Mouse (Mus musculus): Measurements from ENCODE around the gene Vps45. TPM values are rescaled to one million over a fixed set of nuclear protein-coding genes. Genes with fewer than 3 reads are reported as not detected.
"Not testable (repeated sequence)": the region's sequence is repeated elsewhere in the genome, so short reads cannot be mapped to it uniquely, and the experiment has no call there.

Gene Vps45
- total RNA-seq, 1 experiment from 2014 or later, result 41.2 TPM

- DNase-seq, result no peak
Observed at GRCm38 (mm10) chr3:96078711-96079110, 20.4 kb upstream of the Vps45 start.

- DNase-seq, result no peak
Observed at GRCm38 (mm10) chr3:96078066-96078465, 19.8 kb upstream of the Vps45 start.

- no peak for DNase-seq
Observed at GRCm38 (mm10) chr3:96072921-96073486, 14.7 kb upstream of the Vps45 start.

- DNase-seq, result no peak
Observed at GRCm38 (mm10) chr3:96070241-96070640, 12.0 kb upstream of the Vps45 start.

GRCm38 (mm10) chr3:96069542-96069941 is 11.3 kb upstream of the Vps45 start:
- DNase-seq, result no peak

GRCm38 (mm10) chr3:96069046-96069445 is 10.8 kb upstream of the Vps45 start:
- no peak for DNase-seq

GRCm38 (mm10) chr3:96066741-96067140 is 8.5 kb upstream of the Vps45 start:
- DNase-seq, result no peak

GRCm38 (mm10) chr3:96065754-96066375 is 7.6 kb upstream of the Vps45 start:
- peak; percentile 15 for DNase-seq

- DNase-seq, result no peak
Observed at GRCm38 (mm10) chr3:96065147-96065546, 6.9 kb upstream of the Vps45 start.

GRCm38 (mm10) chr3:96064217-96064616 is 6.0 kb upstream of the Vps45 start:
- DNase-seq, result no peak

GRCm38 (mm10) chr3:96063299-96063698 is 5.0 kb upstream of the Vps45 start:
- no peak for DNase-seq

GRCm38 (mm10) chr3:96060146-96060545 is 1.9 kb upstream of the Vps45 start:
- DNase-seq, result no peak

GRCm38 (mm10) chr3:96057747-96058204 is 490 bp downstream of the Vps45 start:
- DNase-seq, result peak; percentile 85

- no peak for DNase-seq
Observed at GRCm38 (mm10) chr3:96056031-96056430, 2.2 kb downstream of the Vps45 start.

- DNase-seq, result no peak
Observed at GRCm38 (mm10) chr3:96055294-96055693, 3.0 kb downstream of the Vps45 start.

GRCm38 (mm10) chr3:96051839-96052238 is 6.4 kb downstream of the Vps45 start:
- DNase-seq, result no peak

- no peak for DNase-seq
Observed at GRCm38 (mm10) chr3:96051186-96051585, 7.1 kb downstream of the Vps45 start.

GRCm38 (mm10) chr3:96050779-96051178 is 7.5 kb downstream of the Vps45 start:
- DNase-seq, result no peak

GRCm38 (mm10) chr3:96044559-96044958 is 13.7 kb downstream of the Vps45 start:
- DNase-seq, result not testable (repeated sequence)

GRCm38 (mm10) chr3:96043104-96043503 is 15.2 kb downstream of the Vps45 start:
- DNase-seq, result no peak

GRCm38 (mm10) chr3:96041079-96041478 is 17.2 kb downstream of the Vps45 start:
- no peak for DNase-seq

- DNase-seq, result no peak
Observed at GRCm38 (mm10) chr3:96040663-96041006, 17.6 kb downstream of the Vps45 start.

GRCm38 (mm10) chr3:96039857-96040662 is 18.2 kb downstream of the Vps45 start:
- DNase-seq, result no peak

- no peak for DNase-seq
Observed at GRCm38 (mm10) chr3:96038851-96039250, 19.4 kb downstream of the Vps45 start.

Data from adrenal gland, postnatal 25 days (tissue).